ENCODE assay signal across 9 mouse cellular contexts in the genomic region with DNA sequence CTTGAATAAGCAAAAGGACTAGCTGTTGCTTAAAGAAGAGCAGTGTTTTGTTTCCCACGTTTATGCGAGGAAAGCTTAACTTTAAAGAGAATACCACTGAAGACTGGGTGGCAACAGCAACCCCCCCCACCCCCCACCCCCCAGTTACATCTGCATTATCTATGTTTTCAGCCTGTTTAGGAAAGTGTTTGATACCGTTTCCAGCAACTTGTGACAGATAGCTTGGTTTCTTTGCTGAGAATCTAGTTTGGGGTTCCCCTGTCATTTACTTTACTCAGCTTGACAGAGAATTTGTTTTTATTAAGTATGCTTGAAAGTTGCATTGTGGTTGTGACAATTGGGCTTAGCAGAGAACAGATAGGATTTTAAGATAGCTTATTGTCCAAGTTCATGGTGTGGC. TPM values are rescaled to one million over a fixed set of nuclear protein-coding genes. Genes with fewer than 3 reads are reported as not detected.
DNase-seq lines count a peak whose midpoint lies in the region; ATAC-seq and TF ChIP-seq lines count a peak whose summit lies in the region.
"Had no signal": no experiment of that assay in that cellular context is flagged by ENCODE, and none has a peak within 500 bp of the region (broad histone marks: within the 10 kb centered on the region; RNA-seq: fewer than 3 reads in every experiment).

No protein-coding gene starts in this region.

- H3K9me3 ChIP-seq in intestine, embryonic 15.5 days: no peaks in the 10 kb centered on the region
- H3K9me3 ChIP-seq in midbrain, embryonic 16.5 days (replicated peaks; ENCODE audit: control insufficient read depth, low read length, poor library complexity, severe bottlenecking): no peaks in the 10 kb centered on the region

- H3K4me3 ChIP-seq in kidney, adult 2 months (ENCODE audit: insufficient read depth, low read depth, low read length): peak overlapping the region; percentile 26; the same call in 1 of the 2 replicates
- peak overlapping the region; percentile 98 for H3K4me3 ChIP-seq in intestine, embryonic 15.5 days (replicated peaks)
- H3K4me3 ChIP-seq in midbrain, embryonic 16.5 days (ENCODE audit: low read depth, low read length): peak overlapping the region; percentile 90

- peak overlapping the region; percentile 98 for H3K9ac ChIP-seq in intestine, embryonic 15.5 days
- H3K9ac ChIP-seq in midbrain, embryonic 16.5 days (ENCODE audit: low read depth, low read length): peak overlapping the region; percentile 90; the same call in 1 of the 2 replicates

- ATAC-seq in intestine, embryonic 15.5 days: no peak
- ATAC-seq in midbrain, embryonic 16.5 days: no peak
- no peak for ATAC-seq in granulocyte monocyte progenitor cell, adult 5-6 weeks (replicated peaks; ENCODE audit: poor library complexity, severe bottlenecking)
- no peak for ATAC-seq in activated CD4-positive, CD25-positive, alpha-beta regulatory T cell, adult 4 months

- no peak for DNase-seq in kidney, adult 2 months
- DNase-seq in kidney, adult 9 months: no peak
- peak; percentile 58 for DNase-seq in c-Kit-positive CD71-positive TER-119-positive erythroid progenitor cells, embryonic 14.5 days (ENCODE audit: low spot score)
- no peak for DNase-seq in retina, embryonic 14.5 days (ENCODE audit: low spot score)

- peaks cover 6% of the 10 kb centered on the region; the same call in 1 of the 2 replicates for H3K4me1 ChIP-seq in kidney, adult 2 months (ENCODE audit: control insufficient read depth, insufficient read depth, low read length)
- peaks cover 6% of the 10 kb centered on the region; the same call in 1 of the 2 replicates for H3K4me1 ChIP-seq in intestine, embryonic 15.5 days (replicated peaks)
- H3K4me1 ChIP-seq in midbrain, embryonic 16.5 days (ENCODE audit: control insufficient read depth, insufficient read depth, low read length): peaks cover 26% of the 10 kb centered on the region

- WGBS in kidney, adult 2 months: 3% methylated on average over 3 of the region's 3 CpGs
- 5% methylated on average over 3 of the region's 3 CpGs for WGBS in intestine, embryonic 15.5 days
- WGBS in midbrain, embryonic 16.5 days: 5% methylated on average over 3 of the region's 3 CpGs

- no peaks in the 10 kb centered on the region for H3K27me3 ChIP-seq in kidney, adult 2 months (replicated peaks; ENCODE audit: control insufficient read depth, insufficient read depth, low read length)
- H3K27me3 ChIP-seq in intestine, embryonic 15.5 days (replicated peaks): no peaks in the 10 kb centered on the region
- no peaks in the 10 kb centered on the region for H3K27me3 ChIP-seq in midbrain, embryonic 16.5 days (ENCODE audit: control insufficient read depth, insufficient read depth, low read depth, low read length)

- H3K27ac ChIP-seq in kidney, adult 2 months (ENCODE audit: insufficient read depth, low read depth, low read length): no peak overlapping the region; the same call in 1 of the 2 replicates
- H3K27ac ChIP-seq in intestine, embryonic 15.5 days: no peak overlapping the region
- H3K27ac ChIP-seq in midbrain, embryonic 16.5 days (ENCODE audit: low read length): no peak overlapping the region

- TF ChIP-seq POLR2A in kidney, adult 2 months (IDR thresholded peaks at IDR 0.05; ENCODE audit: low read depth, low read length): no peak

- H3K4me2 ChIP-seq in intestine, embryonic 15.5 days (replicated peaks): peak overlapping the region; percentile 75
- peak overlapping the region; percentile 61 for H3K4me2 ChIP-seq in midbrain, embryonic 16.5 days (ENCODE audit: low read length)

- TF ChIP-seq CTCF in kidney, adult 2 months (conservative IDR thresholded peaks at IDR 0.05; ENCODE audit: insufficient read depth, insufficient read length, low read depth, low read length): no peak

- H3K36me3 ChIP-seq in kidney, adult 2 months (ENCODE audit: control insufficient read depth, insufficient read depth, low read length): no peaks in the 10 kb centered on the region
- peaks cover 3% of the 10 kb centered on the region; the same call in 1 of the 2 replicates for H3K36me3 ChIP-seq in intestine, embryonic 15.5 days
- no peaks in the 10 kb centered on the region for H3K36me3 ChIP-seq in midbrain, embryonic 16.5 days (ENCODE audit: control insufficient read depth, insufficient read depth, low read length)

RNA-seq across cellular contexts. Expression of a gene that starts 1.4 kb away (rescaled TPM):
- 10.3 and 15.3 TPM in 2 replicates for polyA plus RNA-seq in kidney, adult 2 months (2012; rRNA removed)
- 58.9 and 75.6 TPM in 2 replicates for polyA plus RNA-seq in intestine, embryonic 15.5 days (2015; fragmentation: Nextera tagmentation; extraction: Ambion mirVana)
- 63.9 and 67.7 TPM in 2 replicates for polyA plus RNA-seq in midbrain, embryonic 16.5 days (2015; fragmentation: Nextera tagmentation; extraction: Ambion mirVana)
- 124 and 139 TPM in 2 replicates for total RNA-seq in granulocyte monocyte progenitor cell, adult 5-6 weeks (2014; fragmentation: Nextera tagmentation)
- total RNA-seq in granulocyte monocyte progenitor cell, adult 5-6 weeks (2017): 129 and 142 TPM in 2 replicates
- 10 to 100 TPM; 56.8 to 90.8 TPM for polyA plus RNA-seq in activated CD4-positive, CD25-positive, alpha-beta regulatory T cell, adult 4 months (2017; shearing (Covaris generic))

RNA-seq across cellular contexts. Expression of a gene that starts 47.6 kb away (rescaled TPM):
- polyA plus RNA-seq in kidney, adult 2 months (2012; rRNA removed): 1.8 and 2.0 TPM in 2 replicates
- polyA plus RNA-seq in intestine, embryonic 15.5 days (2015; fragmentation: Nextera tagmentation; extraction: Ambion mirVana): 0.62 and 0.89 TPM in 2 replicates
- 0.75 and 1.6 TPM in 2 replicates for polyA plus RNA-seq in midbrain, embryonic 16.5 days (2015; fragmentation: Nextera tagmentation; extraction: Ambion mirVana)
- not detected in 2 replicates for total RNA-seq in granulocyte monocyte progenitor cell, adult 5-6 weeks (2014; fragmentation: Nextera tagmentation)
- not detected in 2 replicates for total RNA-seq in granulocyte monocyte progenitor cell, adult 5-6 weeks (2017)
- not detected for polyA plus RNA-seq in activated CD4-positive, CD25-positive, alpha-beta regulatory T cell, adult 4 months (2017; shearing (Covaris generic))
- total RNA-seq: neutrophil, adult 5-6 weeks had no signal

RNA-seq across cellular contexts. Expression of a gene that starts 47.7 kb away (rescaled TPM):
- polyA plus RNA-seq in kidney, adult 2 months (2012; rRNA removed): not detected in 2 replicates
- polyA plus RNA-seq in intestine, embryonic 15.5 days (2015; fragmentation: Nextera tagmentation; extraction: Ambion mirVana): not detected in 2 replicates
- polyA plus RNA-seq in midbrain, embryonic 16.5 days (2015; fragmentation: Nextera tagmentation; extraction: Ambion mirVana): not detected in 2 replicates
- total RNA-seq in granulocyte monocyte progenitor cell, adult 5-6 weeks (2014; fragmentation: Nextera tagmentation): not detected in 2 replicates
- not detected in 2 replicates for total RNA-seq in granulocyte monocyte progenitor cell, adult 5-6 weeks (2017)
- polyA plus RNA-seq in activated CD4-positive, CD25-positive, alpha-beta regulatory T cell, adult 4 months (2017; shearing (Covaris generic)): not detected
- total RNA-seq: neutrophil, adult 5-6 weeks had no signal

Comparison
In these comparisons a context has a peak if more than half of its experiments do, and no peak if none do; other contexts are left out.
1. H3K4me3 ChIP-seq: peak in every context shown above with its lines; median percentile 98 in intestine, embryonic 15.5 days; 90 in midbrain, embryonic 16.5 days; 26 in kidney, adult 2 months.